Mouse (Mus musculus) liver, embryonic 11.5 days (tissue): ENCODE measurements around the gene Tfr2. TPM values are rescaled to one million over a fixed set of nuclear protein-coding genes. Genes with fewer than 3 reads are reported as not detected.
A peak's percentile ranks its signal among the peaks of the same experiment; 100 is the strongest.

Experiments used
- ATAC-seq: fragments of 200-750 bp; cut with Nextera tagmentation; replicated peaks from 2 replicates; pipeline ENCODE4 v1.8.0; 2017; ENCODE audit warnings: moderate number of reproducible peaks, mild to moderate bottlenecking, moderate TSS enrichment, moderate library complexity; ENCODE audit not compliant: low FRiP score
- DNase-seq: peaks from one replicate; pipeline ENCODE4 v3.0.0-alpha.2; 2017; ENCODE audit warnings: low spot score
- H3K27ac ChIP-seq: fragments of 300-500 bp; sonication (generic); 2 replicates; pipeline ENCODE4 v1.5.1; 2014; ENCODE audit warnings: mild to moderate bottlenecking, low read depth, low read length, control low read depth
- H3K27me3 ChIP-seq: fragments of 300-500 bp; sonication (generic); replicated peaks from 2 replicates; pipeline ENCODE4 v1.6.1; 2014; ENCODE audit warnings: low read length, mixed read lengths; ENCODE audit not compliant: control insufficient read depth, insufficient read depth
- H3K36me3 ChIP-seq: fragments of 300-500 bp; sonication (generic); 2 replicates; pipeline ENCODE4 v1.6.1; 2014; ENCODE audit warnings: mild to moderate bottlenecking, low read length, moderate library complexity, mixed read lengths; ENCODE audit not compliant: control insufficient read depth, insufficient read depth
- H3K4me1 ChIP-seq: fragments of 300-500 bp; sonication (generic); replicated peaks from 2 replicates; pipeline ENCODE4 v1.6.1; 2014; ENCODE audit warnings: low read length, mixed read lengths; ENCODE audit not compliant: control insufficient read depth, insufficient read depth
- H3K4me2 ChIP-seq: fragments of 300-500 bp; sonication (generic); 2 replicates; pipeline ENCODE4 v1.6.1; 2014; ENCODE audit warnings: mild to moderate bottlenecking, control low read depth, moderate library complexity
- H3K4me3 ChIP-seq: fragments of 300-500 bp; sonication (generic); 2 replicates; pipeline ENCODE4 v1.5.1; 2014; ENCODE audit warnings: low read depth, low read length, control low read depth
- H3K9ac ChIP-seq: fragments of 300-500 bp; sonication (generic); 2 replicates; pipeline ENCODE4 v1.6.1; 2014; ENCODE audit warnings: low read depth, low read length, control low read depth
- H3K9me3 ChIP-seq: fragments of 300-500 bp; sonication (generic); 2 replicates; pipeline ENCODE4 v1.6.1; 2016; ENCODE audit warnings: low read length, inconsistent platforms, mixed read lengths; ENCODE audit not compliant: control insufficient read depth
- WGBS: fragments of 180-500 bp; shearing (Covaris S2); extraction: QIAGEN DNeasy Blood & Tissue Kit; methylation state at CpG from one replicate; pipeline ENCODE4 v1.1.7; 2014; 5-methylcytosine and 5-hydroxymethylcytosine counted together
- polyA plus RNA-seq: library from polyadenylated mRNA; unstranded; fragments of >200 nt; fragmentation: Nextera tagmentation; extraction: Ambion mirVana; gene quantifications from 2 replicates; pipeline ENCODE4 v1.2.1, GENCODE M21; 2014

Gene Tfr2
- polyA plus RNA-seq, 1 experiment from 2014 or later: 65.4 TPM

- Histone ChIP-seq H3K4me1 (peaks cover 18% of the 10 kb centered on the region), H3K27me3 (no peaks in the 10 kb centered on the region), H3K9me3 (no peaks in the 10 kb centered on the region), H3K9ac (peak overlapping the region; percentile 93), H3K27ac (peak overlapping the region; percentile 84), H3K36me3 (peaks cover 22% of the 10 kb centered on the region), H3K4me3 (peak overlapping the region; percentile 84), H3K4me2 (peak overlapping the region; percentile 100)
- ATAC-seq (peak; percentile 40), DNase-seq (no peak)
- WGBS: 0% methylated on average over 10 of the region's 12 CpGs
Measured at GRCm38 (mm10) chr5:137532808-137533116, 36.9 kb upstream of the Tfr2 start.

- WGBS: under 1% methylated on average over 40 of the region's 40 CpGs
Measured at GRCm38 (mm10) chr5:137533117-137533827, 36.4 kb upstream of the Tfr2 start, which contains the start of the genes Epo and Gnb2. Gene Epo, minus strand, starts transcription at chr5:137533242. Gene Gnb2, minus strand, starts transcription at chr5:137533510.

DNA sequence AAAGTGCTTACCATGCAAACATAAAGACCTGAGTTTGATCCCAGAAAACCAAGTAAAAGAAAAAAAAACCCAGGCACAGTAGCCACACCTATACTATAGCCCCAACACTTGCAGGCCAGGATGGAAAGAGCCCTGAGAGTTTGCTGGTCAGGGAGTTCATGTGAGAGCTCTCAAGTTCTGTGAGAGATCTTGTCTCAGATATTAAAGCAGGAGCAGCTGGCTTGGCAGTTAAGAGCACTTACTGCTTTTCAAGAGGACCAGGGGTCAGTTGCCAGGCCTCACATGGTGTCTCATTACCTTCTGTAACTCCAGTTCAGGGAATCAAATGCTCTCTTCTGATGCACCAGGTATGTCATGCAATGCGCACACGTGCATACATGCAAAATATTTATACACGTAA, 34.9 kb upstream of the Tfr2 start:
- Histone ChIP-seq H3K4me2 (no peak overlapping the region; the same call in 1 of the 2 replicates), H3K4me1 (peaks cover 16% of the 10 kb centered on the region), H3K27me3 (no peaks in the 10 kb centered on the region), H3K9me3 (no peaks in the 10 kb centered on the region), H3K27ac (no peak overlapping the region), H3K36me3 (peaks cover 2% of the 10 kb centered on the region; the same call in 1 of the 2 replicates), H3K9ac (no peak overlapping the region), H3K4me3 (no peak overlapping the region)
- ATAC-seq (no peak), DNase-seq (no peak)
- WGBS: 92% methylated on average over 3 of the region's 3 CpGs

More at GRCm38 (mm10) chr5:137533117-137533827, 36.4 kb upstream of the Tfr2 start, which contains the start of the genes Epo and Gnb2:
- Histone ChIP-seq H3K36me3 (peaks cover 17% of the 10 kb centered on the region), H3K9ac (peak within 1 kb of the TSS; percentile 93), H3K27ac (peak within 1 kb of the TSS; percentile 84), H3K4me3 (peak within 1 kb of the TSS; percentile 84), H3K4me1 (peaks cover 16% of the 10 kb centered on the region), H3K27me3 (no peaks in the 10 kb centered on the region), H3K4me2 (peak within 1 kb of the TSS; percentile 100), H3K9me3 (no peaks in the 10 kb centered on the region)
- DNase-seq (peak; percentile 97), ATAC-seq (peak; percentile 82)

DNA sequence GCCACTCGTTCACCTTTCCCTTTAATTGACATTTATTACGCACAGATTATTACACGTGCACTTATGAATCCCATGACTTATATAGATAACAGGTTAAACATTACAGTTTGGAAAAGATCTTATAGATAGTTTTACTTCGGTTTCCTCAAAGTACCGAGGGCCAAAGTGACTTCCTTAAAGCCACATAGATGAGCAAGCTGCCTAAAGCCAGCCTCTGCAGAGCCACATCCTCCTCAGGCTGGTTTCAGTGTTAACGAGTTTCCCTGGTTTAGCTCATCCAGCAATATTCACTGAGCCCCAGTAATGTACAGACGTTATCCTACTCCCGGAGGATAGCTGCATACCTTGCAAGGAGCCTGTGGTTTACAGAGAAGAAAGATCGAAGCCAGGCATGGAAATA, 34.3 kb upstream of the Tfr2 start:
- H3K36me3 ChIP-seq: peaks cover 2% of the 10 kb centered on the region; the same call in 1 of the 2 replicates
- no peak overlapping the region for H3K4me3 ChIP-seq
- WGBS: 73% methylated on average over 9 of the region's 9 CpGs
- H3K9me3 ChIP-seq: no peaks in the 10 kb centered on the region
- peaks cover 15% of the 10 kb centered on the region for H3K4me1 ChIP-seq
- H3K27me3 ChIP-seq: no peaks in the 10 kb centered on the region
- no peak overlapping the region for H3K4me2 ChIP-seq
- no peak for DNase-seq
- no peak overlapping the region for H3K9ac ChIP-seq
- ATAC-seq: no peak
- no peak overlapping the region for H3K27ac ChIP-seq

GRCm38 (mm10) chr5:137537461-137537860, 32.2 kb upstream of the Tfr2 start:
- no peaks in the 10 kb centered on the region for H3K27me3 ChIP-seq
- no peak overlapping the region for H3K4me3 ChIP-seq
- ATAC-seq (no peak), DNase-seq (no peak)
- no peak overlapping the region for H3K27ac ChIP-seq
- no peaks in the 10 kb centered on the region for H3K36me3 ChIP-seq
- H3K9ac ChIP-seq: no peak overlapping the region
- H3K9me3 ChIP-seq: no peaks in the 10 kb centered on the region
- no peak overlapping the region for H3K4me2 ChIP-seq
- H3K4me1 ChIP-seq: peaks cover 5% of the 10 kb centered on the region; the same call in 1 of the 2 replicates
- 58% methylated on average over 4 of the region's 4 CpGs for WGBS

GRCm38 (mm10) chr5:137539291-137539801, 30.3 kb upstream of the Tfr2 start:
- no peak for ATAC-seq
- no peak overlapping the region for H3K27ac ChIP-seq
- no peak overlapping the region for H3K9ac ChIP-seq
- H3K36me3 ChIP-seq: no peaks in the 10 kb centered on the region
- H3K27me3 ChIP-seq: no peaks in the 10 kb centered on the region
- H3K4me2 ChIP-seq: no peak overlapping the region
- WGBS: 76% methylated on average over 7 of the region's 7 CpGs
- no peak for DNase-seq
- H3K4me3 ChIP-seq: no peak overlapping the region
- H3K9me3 ChIP-seq: no peaks in the 10 kb centered on the region
- H3K4me1 ChIP-seq: no peaks in the 10 kb centered on the region

DNA sequence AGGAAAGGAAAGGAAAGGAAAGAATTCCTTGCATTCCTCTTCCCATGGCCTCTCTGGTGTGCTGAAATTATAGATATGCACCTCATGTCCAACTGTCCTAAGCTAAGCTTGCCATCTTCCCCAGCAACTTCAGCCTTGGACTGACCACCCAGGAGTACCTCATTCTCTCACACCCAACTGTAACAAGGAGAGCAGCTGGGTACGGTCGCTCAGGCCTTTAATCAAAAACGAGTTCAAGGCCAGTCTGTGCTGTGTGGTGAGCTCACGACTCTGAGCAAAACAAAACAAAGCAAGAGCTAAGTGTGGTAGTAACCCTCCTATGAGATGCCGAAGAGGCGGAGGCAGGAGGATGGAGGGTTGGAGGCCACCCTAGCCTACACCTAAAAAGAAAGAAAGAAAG, 28.6 kb upstream of the Tfr2 start:
- 71% methylated on average over 6 of the region's 6 CpGs for WGBS
- Histone ChIP-seq H3K4me2 (no peak overlapping the region), H3K27ac (no peak overlapping the region), H3K4me3 (no peak overlapping the region), H3K9me3 (no peaks in the 10 kb centered on the region), H3K27me3 (no peaks in the 10 kb centered on the region), H3K9ac (no peak overlapping the region), H3K36me3 (no peaks in the 10 kb centered on the region), H3K4me1 (no peaks in the 10 kb centered on the region)
- DNase-seq (no peak), ATAC-seq (no peak)

GRCm38 (mm10) chr5:137541768-137542540, 27.7 kb upstream of the Tfr2 start:
- H3K9me3 ChIP-seq: no peaks in the 10 kb centered on the region
- no peaks in the 10 kb centered on the region for H3K4me1 ChIP-seq
- no peak overlapping the region for H3K27ac ChIP-seq
- no peak overlapping the region for H3K4me3 ChIP-seq
- no peak overlapping the region for H3K4me2 ChIP-seq
- H3K27me3 ChIP-seq: no peaks in the 10 kb centered on the region
- DNase-seq: no peak
- 72% methylated on average over 5 of the region's 5 CpGs for WGBS
- no peak overlapping the region for H3K9ac ChIP-seq
- ATAC-seq: no peak
- no peaks in the 10 kb centered on the region for H3K36me3 ChIP-seq
